Mouse (Mus musculus): Measurements from ENCODE around the gene Pgm2. TPM values are rescaled to one million over a fixed set of nuclear protein-coding genes. Genes with fewer than 3 reads are reported as not detected.

Gene Pgm2
- total and polyA plus RNA-seq, 3 experiments: 9.8 to 27.2 (median 22.5) TPM

- no peak for DNase-seq (ENCODE audit: extremely low read depth)
- no peaks in the 10 kb centered on the region for H3K36me3 ChIP-seq (replicated peaks in 1 of 2; ENCODE audit: control insufficient read depth in 1 of 2, insufficient read depth in 1 of 2, low read length in 1 of 2)
- H3K27me3 ChIP-seq (replicated peaks): no peaks in the 10 kb centered on the region
- TF ChIP-seq USF2 (conservative IDR thresholded peaks at IDR 0.05; ENCODE audit: low read depth, low read length) (no peak), POLR2AphosphoS2 (IDR thresholded peaks at IDR 0.05; ENCODE audit: low read depth, low read length) (no peak), RCOR1 (conservative IDR thresholded peaks at IDR 0.05; ENCODE audit: low read depth, low read length) (no peak), MXI1 (IDR thresholded peaks at IDR 0.05; ENCODE audit: low read depth, low read length) (no peak), SMC3 (IDR thresholded peaks at IDR 0.05; ENCODE audit: low read depth, low read length) (no peak)
- no peak overlapping the region for H3K4me2 ChIP-seq (ENCODE audit: insufficient read depth, low read depth, poor library complexity, severe bottlenecking)
- H3K4me1 ChIP-seq (ENCODE audit: control insufficient read depth in 1 of 2, insufficient read depth in 2 of 2): no peaks in the 10 kb centered on the region; a peak in 1 of 4 replicates
- no peak overlapping the region for H3K27ac ChIP-seq (ENCODE audit: insufficient read depth, low read depth)
- H3K79me2 ChIP-seq (replicated peaks; ENCODE audit: control insufficient read depth, extremely low read depth, insufficient read depth, poor library complexity, severe bottlenecking): no peaks in the 10 kb centered on the region
- H3K4me3 ChIP-seq (replicated peaks in 1 of 3; ENCODE audit: low read depth in 2 of 3, low read length in 2 of 3, poor library complexity in 1 of 3): no peak overlapping the region
- in situ Hi-C loops (cut with MboI; ENCODE audit: low pct_ligation_motif_present, low pct_unique_long_range_greater_than_20kb, low sequenced_read_pairs) (no loop called here), dilution Hi-C loops (cut with MboI; ENCODE audit: extremely low pct_ligation_motif_present, extremely low pct_unique_long_range_greater_than_20kb, low sequenced_read_pairs) (loop anchor here (25.0 kb wide), 1 partner anchor 151 kb away; no protein-coding TSS in a partner anchor)
- H3K9me3 ChIP-seq (replicated peaks; ENCODE audit: low read length): peaks cover 3% of the 10 kb centered on the region
- H3K9ac ChIP-seq (ENCODE audit: insufficient read depth, low read depth): no peak overlapping the region
These were observed 29.7 kb upstream of the Pgm2 start for GRCm38 (mm10) chr5:64062882-64063621.

DNA sequence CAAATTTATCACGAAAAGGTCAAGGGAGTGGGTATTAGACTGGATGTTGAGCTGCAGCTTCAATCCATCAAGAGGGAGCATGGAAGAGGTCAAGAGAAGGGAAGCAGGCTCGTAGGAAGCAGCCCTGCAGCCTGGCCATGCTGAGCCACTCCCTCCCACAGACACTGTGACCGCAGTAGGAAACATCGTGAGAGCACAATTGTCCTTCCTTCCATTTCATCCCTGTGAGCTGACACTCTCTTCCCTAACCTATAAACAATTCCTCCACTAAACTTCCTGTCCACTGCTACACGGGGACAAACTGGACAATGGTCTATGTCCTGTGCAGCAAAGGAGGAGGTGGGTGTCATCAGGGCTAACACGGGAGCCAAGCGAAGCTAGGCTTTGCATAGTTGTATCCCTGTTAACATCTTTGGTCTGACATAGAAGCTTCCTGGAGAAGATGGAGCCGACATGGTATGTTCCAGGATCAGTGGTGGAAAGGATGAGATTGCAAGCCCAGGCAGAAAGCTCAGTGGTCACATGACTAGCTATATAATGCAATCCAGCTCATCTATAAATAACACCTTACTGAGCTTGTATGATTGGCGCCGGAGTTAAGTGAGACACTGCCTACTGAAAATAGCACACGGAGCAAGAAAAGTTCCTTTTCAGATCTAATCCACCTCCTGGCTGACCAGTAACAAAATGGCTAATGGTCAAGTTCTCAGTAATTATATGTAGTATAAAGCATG lies 29.0 kb upstream of the Pgm2 start:
- dilution Hi-C loops (cut with MboI; ENCODE audit: extremely low pct_ligation_motif_present, extremely low pct_unique_long_range_greater_than_20kb, low sequenced_read_pairs): loop anchor here (25.0 kb wide), 1 partner anchor 151 kb away; no protein-coding TSS in a partner anchor

GRCm38 (mm10) chr5:64064401-64064800 lies 28.3 kb upstream of the Pgm2 start:
- dilution Hi-C loops (cut with MboI; ENCODE audit: extremely low pct_ligation_motif_present, extremely low pct_unique_long_range_greater_than_20kb, low sequenced_read_pairs): loop anchor here (25.0 kb wide), 1 partner anchor 152 kb away; no protein-coding TSS in a partner anchor
- Histone ChIP-seq H3K27me3 (replicated peaks) (no peaks in the 10 kb centered on the region), H3K36me3 (replicated peaks in 1 of 2; ENCODE audit: control insufficient read depth in 1 of 2, insufficient read depth in 1 of 2, low read length in 1 of 2) (no peaks in the 10 kb centered on the region), H3K4me3 (replicated peaks in 1 of 3; ENCODE audit: low read depth in 2 of 3, low read length in 2 of 3, poor library complexity in 1 of 3) (no peak overlapping the region), H3K9ac (ENCODE audit: insufficient read depth, low read depth) (no peak overlapping the region), H3K79me2 (replicated peaks; ENCODE audit: control insufficient read depth, extremely low read depth, insufficient read depth, poor library complexity, severe bottlenecking) (no peaks in the 10 kb centered on the region), H3K27ac (ENCODE audit: insufficient read depth, low read depth) (no peak overlapping the region), H3K9me3 (replicated peaks; ENCODE audit: low read length) (peaks cover 3% of the 10 kb centered on the region), H3K4me1 (ENCODE audit: control insufficient read depth in 1 of 2, insufficient read depth in 2 of 2) (no peaks in the 10 kb centered on the region; a peak in 1 of 4 replicates), H3K4me2 (ENCODE audit: insufficient read depth, low read depth, poor library complexity, severe bottlenecking) (no peak overlapping the region)
- DNase-seq (ENCODE audit: extremely low read depth): no peak
- in situ Hi-C loops (cut with MboI; ENCODE audit: low pct_ligation_motif_present, low pct_unique_long_range_greater_than_20kb, low sequenced_read_pairs): no loop called here
- TF ChIP-seq KAT2A (IDR thresholded peaks at IDR 0.05; ENCODE audit: insufficient replicate concordance, low read length) (no peak), USF1 (IDR thresholded peaks at IDR 0.05; ENCODE audit: low read depth, low read length) (no peak), JUN (IDR thresholded peaks at IDR 0.05; ENCODE audit: insufficient read depth, low read depth, low read length) (no peak), ZKSCAN1 (IDR thresholded peaks at IDR 0.05; ENCODE audit: borderline replicate concordance, low read depth, low read length) (no peak), MXI1 (IDR thresholded peaks at IDR 0.05; ENCODE audit: low read depth, low read length) (no peak), RAD21 (IDR thresholded peaks at IDR 0.05; ENCODE audit: low read depth, low read length) (no peak), USF2 (conservative IDR thresholded peaks at IDR 0.05; ENCODE audit: low read depth, low read length) (no peak), ELF1 (IDR thresholded peaks at IDR 0.05; ENCODE audit: low read depth, low read length) (no peak), CTCF (conservative IDR thresholded peaks at IDR 0.05 in 1 of 2, IDR thresholded peaks at IDR 0.05 in 1 of 2; ENCODE audit: low read depth in 2 of 2, low read length in 2 of 2) (no peak), POLR2A (IDR thresholded peaks at IDR 0.05; ENCODE audit: low read depth, low read length) (no peak), MAZ (IDR thresholded peaks at IDR 0.05; ENCODE audit: low read depth, low read length) (no peak), EP300 (IDR thresholded peaks at IDR 0.05; ENCODE audit: low read length) (no peak), MYC (IDR thresholded peaks at IDR 0.05; ENCODE audit: low read depth, low read length) (no peak), IRF4 (IDR thresholded peaks at IDR 0.05; ENCODE audit: low read depth, low read length) (no peak), ZC3H11A (IDR thresholded peaks at IDR 0.05; ENCODE audit: low read depth, low read length) (no peak)

More for the DNA sequence above, 29.0 kb upstream of the Pgm2 start:
- no peak overlapping the region for H3K9ac ChIP-seq (ENCODE audit: insufficient read depth, low read depth)
- no peak overlapping the region for H3K4me3 ChIP-seq (replicated peaks in 1 of 3; ENCODE audit: low read depth in 2 of 3, low read length in 2 of 3, poor library complexity in 1 of 3)
- no peaks in the 10 kb centered on the region for H3K27me3 ChIP-seq (replicated peaks)
- H3K27ac ChIP-seq (ENCODE audit: insufficient read depth, low read depth): no peak overlapping the region
- H3K36me3 ChIP-seq (replicated peaks in 1 of 2; ENCODE audit: control insufficient read depth in 1 of 2, insufficient read depth in 1 of 2, low read length in 1 of 2): no peaks in the 10 kb centered on the region
- H3K4me1 ChIP-seq (ENCODE audit: control insufficient read depth in 1 of 2, insufficient read depth in 2 of 2): no peaks in the 10 kb centered on the region; a peak in 1 of 4 replicates
- TF ChIP-seq ZC3H11A (IDR thresholded peaks at IDR 0.05; ENCODE audit: low read depth, low read length) (no peak), EP300 (IDR thresholded peaks at IDR 0.05; ENCODE audit: low read length) (no peak), MEF2A (IDR thresholded peaks at IDR 0.05; ENCODE audit: borderline replicate concordance, low read depth, low read length) (no peak), RAD21 (IDR thresholded peaks at IDR 0.05; ENCODE audit: low read depth, low read length) (no peak), BHLHE40 (IDR thresholded peaks at IDR 0.05; ENCODE audit: low read depth, low read length) (no peak), CHD2 (IDR thresholded peaks at IDR 0.05; ENCODE audit: low read length) (no peak), ZNF384 (IDR thresholded peaks at IDR 0.05; ENCODE audit: low read depth, low read length) (no peak), PAX5 (IDR thresholded peaks at IDR 0.05; ENCODE audit: low read length) (no peak), TCF12 (IDR thresholded peaks at IDR 0.05; ENCODE audit: low read depth, low read length) (no peak), MAX (IDR thresholded peaks at IDR 0.05; ENCODE audit: low read length) (no peak), MAZ (IDR thresholded peaks at IDR 0.05; ENCODE audit: low read depth, low read length) (no peak), E2F4 (IDR thresholded peaks at IDR 0.05; ENCODE audit: insufficient replicate concordance, low read depth, low read length) (no peak), GABPA (IDR thresholded peaks at IDR 0.05; ENCODE audit: insufficient replicate concordance, low read depth, low read length) (no peak), CHD1 (IDR thresholded peaks at IDR 0.05; ENCODE audit: low read depth, low read length) (no peak)
- H3K9me3 ChIP-seq (replicated peaks; ENCODE audit: low read length): peaks cover 3% of the 10 kb centered on the region
- no peaks in the 10 kb centered on the region for H3K79me2 ChIP-seq (replicated peaks; ENCODE audit: control insufficient read depth, extremely low read depth, insufficient read depth, poor library complexity, severe bottlenecking)
- in situ Hi-C loops (cut with MboI; ENCODE audit: low pct_ligation_motif_present, low pct_unique_long_range_greater_than_20kb, low sequenced_read_pairs): no loop called here
- H3K4me2 ChIP-seq (ENCODE audit: insufficient read depth, low read depth, poor library complexity, severe bottlenecking): no peak overlapping the region
- DNase-seq (ENCODE audit: extremely low read depth): no peak

Data from CH12.LX (cell line).